Mouse (Mus musculus) c-Kit-negative CD71-positive TER-119-positive erythroid progenitor cells, embryonic 14.5 days (primary cell): ENCODE data around the gene Hnrnpul2.

Experiments used
- DNase-seq: peaks from one replicate; pipeline ENCODE4 v3.0.0-alpha.2; 2013; ENCODE audit warnings: low read depth, low spot score

Gene Hnrnpul2

DNA sequence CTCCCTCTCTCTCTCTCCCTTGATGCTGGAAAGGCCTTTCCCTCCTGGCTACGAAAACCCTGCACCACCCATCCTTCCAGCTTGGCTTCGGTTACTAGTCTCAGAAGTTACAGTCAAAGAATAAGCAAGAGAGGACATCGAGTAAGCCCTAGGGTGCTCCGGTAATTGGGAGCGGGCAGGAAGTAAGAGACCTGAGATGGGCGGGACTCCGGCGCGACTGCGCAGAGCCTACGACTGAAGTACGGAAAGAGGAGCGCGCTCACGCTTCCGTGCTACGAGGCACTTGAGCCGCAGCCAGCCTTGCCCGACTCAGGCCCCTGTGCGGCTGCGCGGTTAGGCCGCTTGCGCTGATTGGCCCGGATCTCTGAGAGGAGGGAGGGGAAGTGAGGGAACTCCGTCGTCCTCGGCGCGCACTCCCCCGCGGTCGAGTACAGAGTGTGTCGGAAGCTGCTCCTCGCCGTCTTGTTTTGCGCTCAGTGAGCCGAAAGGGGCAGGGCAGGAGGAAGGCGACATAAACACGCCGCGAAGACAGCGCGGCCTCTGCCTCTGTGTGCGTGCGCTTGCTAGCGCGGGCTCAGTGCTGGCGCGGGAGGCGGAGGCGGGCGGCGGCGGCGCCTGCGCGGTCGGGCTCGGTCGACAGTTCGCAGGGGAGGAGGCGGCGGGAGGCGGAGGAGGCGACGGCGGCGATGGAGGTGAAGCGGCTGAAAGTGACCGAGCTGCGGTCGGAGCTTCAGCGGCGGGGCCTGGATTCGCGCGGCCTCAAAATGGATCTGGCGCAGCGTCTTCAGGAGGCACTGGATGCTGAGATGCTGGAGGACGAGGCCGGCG lies at the start of gene Hnrnpul2:
Hnrnpul2 (plus strand) TSS at position 415 of the 828 bp plus-strand sequence.
- peak; percentile 91 for DNase-seq

DNA sequence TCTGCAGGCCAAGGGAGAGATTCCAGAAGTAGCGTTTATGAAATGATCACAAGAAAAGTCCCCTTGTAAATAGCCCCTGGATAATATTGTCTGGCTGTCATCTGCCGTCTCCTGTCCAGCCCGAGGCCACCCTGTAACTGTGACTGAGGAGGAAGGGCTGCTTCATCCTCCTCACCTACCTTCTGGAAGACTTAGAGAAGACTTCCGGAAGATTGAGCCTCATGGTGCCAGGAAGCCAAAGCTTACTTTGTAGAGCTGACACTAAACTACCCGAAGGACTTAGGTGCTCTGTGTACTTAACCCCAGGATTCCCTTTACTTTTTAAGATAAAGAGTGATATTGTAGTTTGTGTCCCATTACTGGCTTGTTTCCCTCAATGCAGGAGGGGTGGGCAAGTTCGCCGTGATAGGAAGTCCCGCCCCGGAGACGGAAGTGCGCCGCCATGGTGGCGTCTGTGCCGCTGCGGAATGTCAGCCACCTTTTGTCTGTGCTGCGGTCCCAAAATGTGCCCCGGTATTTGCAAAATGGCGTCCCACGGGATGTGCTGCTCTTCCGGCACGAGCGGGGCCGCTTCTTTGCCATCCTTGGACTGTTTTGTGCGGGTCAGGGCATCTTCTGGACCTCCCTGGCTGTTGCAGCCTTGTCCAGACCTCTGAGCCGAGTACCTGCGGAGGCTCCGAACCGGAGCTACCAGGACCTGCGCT lies 49.1 kb upstream of the Hnrnpul2 start, which contains the start of gene Tmem223:
Tmem223 (plus strand) TSS at position 430 of the 704 bp plus-strand sequence.
- DNase-seq: no peak

DNA sequence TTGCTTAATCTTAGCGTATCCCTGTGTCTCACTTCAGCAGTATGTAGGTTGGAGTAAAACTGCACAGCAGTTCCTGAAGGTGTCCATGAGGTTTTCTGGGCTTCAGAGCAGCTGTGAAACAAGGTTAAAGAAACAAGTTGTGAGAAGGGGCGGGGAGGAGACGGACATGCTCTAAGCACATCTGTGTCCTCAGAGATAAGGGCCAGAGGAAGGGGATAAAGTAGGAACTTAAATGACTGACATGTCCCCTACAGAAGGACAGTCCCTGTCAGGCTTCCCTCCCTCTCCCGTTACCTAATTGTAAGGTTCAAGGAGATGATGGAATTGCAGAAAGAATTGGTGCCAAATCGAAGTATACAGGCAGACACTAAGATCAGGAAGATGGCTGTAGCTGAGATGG lies 46.8 kb upstream of the Hnrnpul2 start:
- DNase-seq: no peak

DNA sequence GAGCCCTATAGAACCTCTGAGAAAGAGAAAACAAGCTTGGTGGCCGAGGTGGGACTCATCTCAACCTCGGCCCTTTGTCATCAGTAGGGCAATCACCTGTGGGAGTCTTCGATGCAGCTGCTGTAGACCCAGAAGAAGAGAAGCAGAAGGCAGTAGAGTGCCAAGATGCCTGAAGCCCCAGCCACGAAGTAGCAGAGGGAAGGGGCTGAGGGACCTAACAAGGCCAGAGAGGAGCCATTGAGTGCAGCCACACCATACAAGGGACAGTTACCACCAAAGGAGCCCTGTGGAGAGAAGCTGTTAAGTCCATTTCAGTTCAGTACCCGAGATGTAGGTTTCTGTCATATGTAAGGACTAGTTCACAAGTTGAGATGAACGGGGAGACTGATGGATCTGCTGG lies 46.4 kb upstream of the Hnrnpul2 start:
- DNase-seq: no peak

DNA sequence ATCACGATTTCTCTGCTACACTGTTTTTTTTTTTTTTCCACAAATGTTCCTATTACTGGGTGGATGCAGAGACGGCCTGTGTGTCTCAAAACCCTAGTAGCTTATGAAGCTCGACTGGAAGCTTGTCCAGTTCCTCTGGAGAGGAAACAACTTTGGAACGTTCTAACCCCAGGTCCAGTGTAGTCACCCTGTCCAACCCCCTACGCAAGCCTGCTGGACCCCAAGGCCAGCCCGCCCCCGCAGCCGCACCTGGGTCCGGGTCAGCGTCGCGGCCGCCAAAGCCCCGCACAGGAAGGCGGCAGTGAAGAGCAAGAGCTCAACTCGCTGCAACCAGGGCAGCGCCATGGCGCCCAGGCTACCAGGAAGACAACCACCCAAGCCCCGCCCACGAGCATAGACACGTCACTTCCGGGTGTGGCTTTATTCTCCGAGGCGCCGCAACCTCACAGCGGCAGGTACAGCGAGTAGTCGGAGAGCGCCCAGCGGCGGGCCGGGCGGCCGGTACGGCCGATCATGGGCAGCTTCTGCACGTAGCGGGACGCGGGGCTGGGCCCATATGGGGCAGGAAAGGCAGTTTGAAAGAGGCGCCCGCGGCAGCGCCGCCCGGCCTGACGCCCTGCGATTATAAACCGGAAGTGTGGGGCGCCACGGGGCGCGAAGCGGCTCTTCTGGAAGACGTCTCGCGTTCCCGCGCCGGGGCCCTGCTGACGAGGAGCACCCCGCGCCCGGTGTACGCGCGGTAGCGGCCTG lies 45.5 kb upstream of the Hnrnpul2 start, which contains the start of gene Tmem179b:
Tmem179b (minus strand) TSS at position 382 of the 750 bp plus-strand sequence.
- peak; percentile 96 for DNase-seq

DNA sequence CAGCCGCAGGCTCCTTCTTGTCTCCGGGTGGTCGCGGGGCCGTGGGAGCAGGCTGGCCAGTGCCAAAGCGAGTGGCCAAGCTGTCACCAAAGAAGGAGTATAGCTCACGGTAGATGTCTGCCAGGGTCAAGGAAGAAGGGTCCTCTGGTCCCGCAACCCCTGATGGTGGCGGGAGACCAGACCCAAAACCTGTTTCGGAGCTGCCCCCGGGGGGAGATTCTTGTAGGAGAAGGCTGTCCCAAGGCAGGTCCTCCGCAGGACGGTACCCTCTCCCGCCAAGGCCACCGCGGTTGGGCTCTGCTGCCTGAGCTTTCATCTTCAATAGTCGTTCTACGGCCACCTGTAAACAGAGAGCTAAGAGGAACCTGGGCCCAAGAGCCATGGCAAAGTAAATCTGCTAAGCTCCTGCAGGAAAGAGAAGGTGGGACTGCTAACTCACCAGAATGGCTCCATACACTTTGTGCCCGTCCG lies 44.8 kb upstream of the Hnrnpul2 start:
- DNase-seq: no peak

DNA sequence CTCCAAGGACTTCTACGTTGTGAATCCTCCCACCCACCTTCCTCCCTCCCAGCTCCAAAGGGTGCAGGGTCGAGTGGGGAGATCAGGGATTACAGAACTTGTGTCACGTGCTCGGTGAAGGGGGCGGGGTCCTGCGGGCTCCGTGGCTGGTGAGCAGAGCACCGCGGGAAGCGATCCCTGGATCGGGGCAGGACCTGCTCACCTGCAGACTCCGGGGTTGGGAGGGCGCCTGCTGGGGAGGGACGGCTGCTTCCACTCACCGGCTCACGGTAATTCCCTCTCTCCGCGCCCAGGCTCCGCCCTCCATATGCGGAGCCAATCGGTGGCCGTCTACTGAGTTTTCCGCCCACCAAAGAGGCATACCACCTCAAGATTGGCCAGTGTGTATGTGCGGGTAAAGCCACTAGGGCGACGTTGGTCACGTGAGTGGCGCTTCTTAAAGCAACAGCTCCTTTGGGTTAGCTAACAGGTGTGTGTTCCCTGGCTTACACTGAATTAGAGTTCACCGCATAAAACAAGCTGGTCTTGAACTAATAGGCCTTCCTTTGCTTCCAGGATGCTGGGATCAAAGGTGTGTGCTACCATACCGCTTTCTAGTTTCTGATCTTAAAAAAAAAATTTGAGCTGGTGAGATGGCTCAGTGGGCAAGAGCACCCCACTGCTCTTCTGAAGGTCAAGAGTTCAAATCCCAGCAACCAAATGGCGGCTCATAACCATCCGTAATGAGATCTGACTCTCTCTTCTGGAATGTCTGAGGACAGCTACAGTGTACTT lies 33.6 kb upstream of the Hnrnpul2 start, which contains the start of gene Taf6l:
Taf6l (minus strand) TSS at position 410 of the 774 bp plus-strand sequence.
- DNase-seq: peak; percentile 92

DNA sequence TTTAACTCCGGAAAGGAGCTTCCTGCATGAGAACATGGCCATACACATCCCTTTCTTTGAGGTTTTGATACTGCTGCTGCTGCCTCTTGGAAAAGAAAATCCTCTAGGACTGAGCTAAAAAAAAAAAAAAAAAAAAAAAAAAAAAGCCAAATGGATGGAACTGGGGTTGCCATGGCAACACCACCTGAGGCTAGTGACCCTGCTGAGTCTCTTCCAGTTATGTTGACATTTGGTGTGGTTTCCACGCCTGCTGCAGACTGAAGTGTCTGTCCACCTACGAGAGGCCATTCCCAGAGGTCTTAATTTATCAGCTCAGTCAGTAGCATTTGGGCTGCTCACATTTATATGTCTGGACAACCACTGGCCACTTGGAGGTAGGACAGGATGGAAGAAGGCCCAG lies 31.3 kb upstream of the Hnrnpul2 start:
- no peak for DNase-seq

DNA sequence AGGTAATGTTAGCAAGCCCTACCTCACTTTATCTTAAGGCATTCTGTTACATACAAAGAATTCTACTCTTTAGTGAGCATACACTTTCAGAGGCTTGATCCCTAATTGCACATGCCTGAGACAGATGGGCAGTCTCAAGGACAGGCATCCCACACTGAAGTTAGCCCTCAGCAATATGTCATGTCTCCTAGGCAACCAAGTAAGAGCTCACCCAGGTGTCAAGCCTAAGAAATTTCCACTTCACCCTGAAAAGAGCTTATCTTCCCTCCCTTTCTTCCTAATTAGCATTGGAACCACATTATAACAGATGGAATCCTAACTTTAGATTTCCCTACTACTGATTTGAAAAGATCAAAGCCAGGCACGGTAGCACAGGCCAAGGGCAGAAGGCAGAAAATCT lies 30.6 kb upstream of the Hnrnpul2 start:
- no peak for DNase-seq

DNA sequence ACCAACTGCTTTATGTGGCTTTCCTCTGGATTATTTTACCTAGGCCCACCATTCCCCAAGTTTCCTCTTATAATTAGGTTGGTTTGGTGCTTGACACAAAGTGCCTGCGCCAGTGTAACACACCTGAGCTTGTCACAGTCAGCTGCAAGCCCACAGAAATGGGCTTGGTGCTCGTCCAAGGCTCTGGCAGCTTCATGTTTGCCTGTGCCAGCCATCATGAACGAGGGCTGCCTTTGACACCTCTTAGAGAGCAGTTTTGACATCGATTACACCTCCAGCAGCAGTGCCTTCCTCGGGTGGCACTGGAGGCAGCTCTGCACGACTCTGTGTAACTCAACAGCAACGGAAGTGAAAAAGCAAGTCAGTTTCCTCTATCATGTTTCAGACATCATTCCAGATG lies 29.6 kb upstream of the Hnrnpul2 start:
- DNase-seq: no peak

DNA sequence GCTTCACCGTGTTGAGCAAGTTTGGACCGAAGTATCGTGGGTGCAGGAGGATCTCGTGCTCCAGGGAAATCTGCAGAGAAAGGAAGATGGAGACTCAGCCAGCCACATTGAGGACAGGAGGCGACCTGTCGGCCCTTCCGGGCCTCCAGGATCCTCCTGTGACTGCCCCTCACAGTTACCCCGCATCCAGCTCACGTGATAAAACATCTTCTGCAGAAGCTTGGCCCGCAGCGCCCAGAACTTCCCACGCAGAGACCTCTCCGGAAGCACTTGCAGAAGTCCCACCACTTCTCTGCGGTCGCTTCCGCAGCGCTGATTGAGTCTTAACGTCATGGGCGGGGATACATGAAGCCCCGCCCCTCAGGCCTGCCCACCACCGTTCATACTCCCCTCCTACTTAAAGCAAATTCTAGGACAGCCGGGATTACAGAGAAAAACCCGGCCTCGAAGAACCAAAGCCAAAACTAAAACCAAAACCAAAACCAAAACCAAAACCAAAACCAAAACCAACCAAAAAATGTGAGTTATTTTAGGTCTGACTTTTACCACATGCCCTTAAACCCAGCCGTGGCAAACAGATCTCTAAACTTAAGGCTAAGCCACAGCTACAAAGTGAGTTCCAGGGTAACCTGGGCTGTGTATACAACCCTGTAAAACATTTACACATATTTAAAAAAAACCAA lies 21.4 kb upstream of the Hnrnpul2 start, which contains the start of gene Polr2g:
Polr2g (minus strand) TSS at position 314 of the 683 bp plus-strand sequence.
- DNase-seq: peak; percentile 77

DNA sequence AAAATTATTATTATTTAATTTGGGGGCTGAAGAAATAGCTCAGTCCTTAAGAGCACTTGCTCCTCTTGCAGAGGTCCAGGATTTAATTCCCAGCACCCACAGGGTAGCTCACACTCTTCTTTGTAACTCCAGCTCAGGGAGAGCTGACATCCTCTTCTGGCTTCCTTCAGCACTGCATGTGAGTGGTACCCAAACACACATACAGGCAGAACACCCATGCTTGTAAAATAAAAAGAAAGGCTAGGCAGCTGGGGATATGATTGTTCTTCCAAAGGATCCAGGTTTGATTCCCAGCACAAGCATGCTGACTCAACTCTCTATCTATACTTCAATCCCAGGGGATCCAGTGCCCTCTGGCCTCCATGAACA lies 20.9 kb upstream of the Hnrnpul2 start:
- DNase-seq: no peak

DNA sequence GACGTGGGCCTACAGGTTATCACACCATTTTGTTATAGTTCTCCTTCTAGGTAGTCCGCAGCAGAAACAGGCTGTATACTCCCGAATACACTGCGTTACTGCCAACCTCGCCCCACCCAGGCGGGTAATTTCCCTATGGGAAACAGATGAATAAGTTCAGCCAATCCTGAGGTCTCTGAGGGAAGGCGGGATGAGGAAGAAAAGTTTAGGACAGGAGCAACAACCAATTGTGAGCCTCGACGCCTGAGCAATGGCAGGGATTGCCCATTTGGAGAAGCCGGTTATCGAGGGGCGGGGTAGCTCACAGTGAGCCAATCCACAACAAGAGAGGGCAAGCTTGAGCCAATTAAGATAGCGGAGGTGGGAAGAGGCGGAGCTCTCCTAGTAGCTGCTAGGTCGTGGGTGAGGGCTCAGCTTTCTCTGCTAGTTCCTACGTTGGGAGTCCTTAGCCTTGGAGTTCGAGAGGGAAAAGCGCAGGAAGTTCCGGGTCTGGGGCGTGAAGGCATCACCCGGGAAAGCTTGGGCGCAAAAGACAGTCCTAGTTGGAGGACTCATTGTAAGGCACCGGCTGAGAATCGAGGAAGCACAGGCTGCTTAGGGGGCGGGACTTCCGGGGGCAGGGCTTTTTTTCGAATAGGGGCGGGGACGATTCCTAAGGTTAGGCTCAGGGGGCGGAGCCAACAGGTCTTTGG lies 17.5 kb upstream of the Hnrnpul2 start, which contains the start of gene Zbtb3:
Zbtb3 (plus strand) TSS at position 426 of the 692 bp plus-strand sequence.
- DNase-seq: peak; percentile 97

DNA sequence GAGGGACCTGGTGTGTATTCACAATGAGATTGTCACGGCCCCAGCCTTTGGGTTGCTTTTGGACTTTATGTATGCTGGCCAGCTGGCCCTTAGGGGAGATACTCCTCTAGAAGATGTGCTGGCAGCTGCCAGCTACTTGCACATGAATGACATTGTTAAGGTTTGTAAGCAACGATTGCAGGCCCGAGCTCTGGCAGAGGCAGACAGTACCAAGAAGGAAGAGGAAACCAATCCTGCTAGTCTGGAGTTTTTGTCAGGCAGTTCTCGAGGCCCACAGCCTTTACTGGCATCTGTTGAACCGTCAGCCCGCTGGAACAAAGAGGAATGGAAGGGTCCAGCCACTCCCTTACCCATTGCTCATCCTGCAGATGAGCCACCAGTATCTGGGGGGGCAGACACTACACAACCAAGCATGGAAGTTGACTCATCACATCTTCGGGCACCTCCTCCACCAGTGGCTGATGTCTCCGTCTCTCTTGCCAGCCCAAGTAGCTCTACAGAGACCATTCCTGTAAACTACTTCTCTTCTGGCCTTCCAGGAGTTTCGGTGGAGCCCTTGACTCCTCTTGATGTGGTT lies 16.5 kb upstream of the Hnrnpul2 start:
- DNase-seq: no peak

DNA sequence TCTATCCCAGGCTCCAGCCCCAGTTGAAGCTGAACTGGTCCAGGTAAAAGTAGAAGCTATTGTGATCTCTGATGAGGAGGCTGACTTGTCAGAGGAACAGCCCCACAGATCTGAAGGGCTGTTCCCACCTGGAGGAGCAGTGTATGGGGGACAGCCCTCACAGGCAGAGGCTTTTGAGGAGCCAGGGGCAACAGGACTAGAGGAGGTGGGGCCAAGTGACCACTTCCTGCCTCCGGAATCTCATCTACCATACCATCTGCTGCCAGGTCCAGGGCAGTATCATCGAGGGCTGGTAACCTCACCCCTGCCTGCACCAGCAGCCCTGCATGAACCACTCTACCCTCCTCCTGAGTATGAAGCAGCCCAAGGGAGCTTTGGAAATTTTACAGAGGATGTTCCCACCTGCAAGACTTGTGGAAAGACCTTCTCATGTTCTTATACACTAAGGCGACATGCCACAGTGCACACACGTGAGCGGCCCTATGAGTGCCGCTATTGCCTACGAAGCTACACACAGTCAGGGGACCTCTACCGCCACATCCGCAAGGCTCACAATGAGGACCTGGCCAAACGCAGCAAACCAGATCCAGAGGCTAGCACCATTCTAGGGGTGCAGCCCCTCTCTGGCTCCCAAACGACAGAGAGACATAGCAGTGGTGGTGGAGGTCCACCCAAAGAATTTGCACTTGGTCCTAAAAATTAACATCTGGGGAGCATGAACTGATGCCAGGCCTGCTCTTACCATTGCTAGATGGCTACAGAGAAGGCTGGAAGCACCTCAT lies 15.7 kb upstream of the Hnrnpul2 start:
- DNase-seq: no peak

DNA sequence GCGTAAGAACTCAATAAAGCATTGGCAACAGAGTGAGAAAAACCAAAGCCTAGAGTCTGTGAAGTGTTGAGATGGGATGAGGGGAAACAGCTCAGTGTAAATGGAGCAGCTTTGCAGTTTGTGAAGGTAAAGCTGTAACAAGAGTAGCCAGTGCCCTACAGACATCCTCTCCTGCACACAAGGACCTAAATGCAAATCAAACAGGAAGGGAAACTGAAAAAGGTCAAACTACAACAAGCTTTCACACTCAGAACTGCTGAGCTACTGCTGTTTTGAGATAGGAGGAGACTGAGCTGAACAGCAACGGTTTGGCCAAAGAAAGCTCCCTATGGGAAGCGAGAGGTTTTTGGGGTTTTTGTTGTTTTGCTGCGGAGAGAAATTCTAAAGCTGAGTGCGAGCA lies 13.0 kb upstream of the Hnrnpul2 start:
- no peak for DNase-seq

DNA sequence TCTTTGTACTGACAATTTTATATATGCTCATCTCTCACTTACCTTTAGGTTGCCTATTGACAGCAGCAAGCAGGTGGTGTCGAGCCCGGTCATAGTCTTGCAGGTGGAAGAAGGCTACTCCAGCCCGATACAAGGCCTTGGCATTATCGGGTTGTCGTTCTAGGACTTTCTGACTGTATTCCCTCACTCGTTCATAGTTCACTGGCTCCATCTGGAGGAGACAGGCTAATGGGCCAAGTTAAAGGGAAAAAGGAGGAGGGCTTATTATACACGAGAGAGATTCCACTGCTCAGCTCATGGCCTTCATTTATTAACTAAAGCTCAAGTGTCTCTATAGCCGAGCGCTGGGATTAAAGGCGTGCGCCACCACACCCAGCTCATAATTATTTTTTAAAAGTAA lies 4.0 kb upstream of the Hnrnpul2 start:
- no peak for DNase-seq

DNA sequence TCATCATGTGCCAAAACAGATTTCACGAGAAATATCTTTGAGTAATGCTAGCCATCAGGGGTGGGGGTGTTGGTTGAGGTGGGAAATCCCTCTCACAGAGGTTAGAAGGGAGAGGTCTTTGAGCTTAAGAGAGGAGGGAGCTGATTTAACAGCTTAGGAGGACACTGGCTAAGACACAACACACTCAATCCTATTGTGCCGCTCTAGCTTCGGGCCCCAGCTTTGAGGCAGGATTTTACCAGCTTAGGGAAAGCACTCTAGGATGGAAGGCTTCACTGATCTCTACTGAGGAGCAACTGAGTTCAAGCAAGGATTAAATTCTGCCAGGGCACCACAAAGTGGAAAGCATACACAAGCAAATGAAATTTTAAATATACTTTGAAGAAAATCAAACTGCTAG lies 2.8 kb upstream of the Hnrnpul2 start:
- DNase-seq: no peak
